Mouse (Mus musculus) intestine, embryonic 16.5 days (tissue): ENCODE data around the gene Pnpla3. TPM values are rescaled to one million over a fixed set of nuclear protein-coding genes. Genes with fewer than 3 reads are reported as not detected.
A peak's percentile ranks its signal among the peaks of the same experiment; 100 is the strongest.

Experiments
- ATAC-seq: fragments of 200-750 bp; cut with Nextera tagmentation; 2 replicates; pipeline ENCODE4 v1.8.0; 2017; ENCODE audit warnings: moderate TSS enrichment, moderate library complexity
- H3K27ac ChIP-seq: fragments of 300-500 bp; sonication (generic); 2 replicates; pipeline ENCODE4 v1.5.1; 2014; ENCODE audit warnings: mild to moderate bottlenecking, low read length
- H3K27me3 ChIP-seq: fragments of 300-500 bp; sonication (generic); replicated peaks from 2 replicates; pipeline ENCODE4 v1.6.1; 2014; ENCODE audit warnings: low read length, control low read depth, mixed read lengths; ENCODE audit not compliant: control insufficient read depth, insufficient read depth
- H3K36me3 ChIP-seq: fragments of 300-500 bp; sonication (generic); 2 replicates; pipeline ENCODE4 v1.6.1; 2014; ENCODE audit warnings: low read length, control low read depth; ENCODE audit not compliant: control insufficient read depth, insufficient read depth
- H3K4me1 ChIP-seq: fragments of 300-500 bp; sonication (generic); 2 replicates; pipeline ENCODE4 v1.6.1; 2014; ENCODE audit warnings: low read length, control low read depth, mixed read lengths; ENCODE audit not compliant: control insufficient read depth, insufficient read depth
- H3K4me2 ChIP-seq: fragments of 300-500 bp; sonication (generic); 2 replicates; pipeline ENCODE4 v1.6.1; 2014; ENCODE audit warnings: low read depth, low read length, control low read depth
- H3K4me3 ChIP-seq: fragments of 300-500 bp; sonication (generic); 2 replicates; pipeline ENCODE4 v1.5.1; 2014; ENCODE audit warnings: mild to moderate bottlenecking, low read length
- H3K9ac ChIP-seq: fragments of 300-500 bp; sonication (generic); 2 replicates; pipeline ENCODE4 v1.6.1; 2014; ENCODE audit warnings: low read depth, low read length
- H3K9me3 ChIP-seq: fragments of 300-500 bp; sonication (generic); 2 replicates; pipeline ENCODE4 v1.6.1; 2016; ENCODE audit warnings: low read length, control low read depth; ENCODE audit not compliant: control insufficient read depth
- WGBS: fragments of 180-500 bp; shearing (Covaris S2); extraction: QIAGEN DNeasy Blood & Tissue Kit; methylation state at CpG from one replicate; pipeline ENCODE4 v1.1.7; 2014; 5-methylcytosine and 5-hydroxymethylcytosine counted together
- polyA plus RNA-seq: library from polyadenylated mRNA; unstranded; fragments of >200 nt; fragmentation: Nextera tagmentation; extraction: Ambion mirVana; gene quantifications from 2 replicates; pipeline ENCODE4 v1.2.1, GENCODE M21; 2015

The Pnpla3 gene
- 0.95 and 1.2 TPM in 2 replicates for polyA plus RNA-seq

- Histone ChIP-seq H3K36me3 (no peaks in the 10 kb centered on the region), H3K27ac (no peak within 1 kb of the TSS), H3K4me2 (peak within 1 kb of the TSS; percentile 100), H3K9ac (peak within 1 kb of the TSS; percentile 70), H3K27me3 (no peaks in the 10 kb centered on the region), H3K4me1 (peaks cover 20% of the 10 kb centered on the region), H3K4me3 (peak within 1 kb of the TSS; percentile 59), H3K9me3 (no peaks in the 10 kb centered on the region)
- ATAC-seq = peak; percentile 98
- WGBS = under 1% methylated on average over 28 of the region's 28 CpGs
Observed at GRCm38 (mm10) chr15:84167600-84167999, at the start of gene Pnpla3. Gene Pnpla3, plus strand, starts transcription at chr15:84167837.

GRCm38 (mm10) chr15:84120612-84121011, 47.0 kb upstream of the Pnpla3 start:
- H3K27ac ChIP-seq = no peak overlapping the region
- H3K4me3 ChIP-seq = no peak overlapping the region
- no peak overlapping the region for H3K4me2 ChIP-seq
- H3K36me3 ChIP-seq = no peaks in the 10 kb centered on the region
- no peaks in the 10 kb centered on the region for H3K9me3 ChIP-seq
- no peaks in the 10 kb centered on the region for H3K27me3 ChIP-seq
- 22% methylated on average over 6 of the region's 6 CpGs for WGBS
- no peak for ATAC-seq
- no peaks in the 10 kb centered on the region for H3K4me1 ChIP-seq
- H3K9ac ChIP-seq = no peak overlapping the region

DNA sequence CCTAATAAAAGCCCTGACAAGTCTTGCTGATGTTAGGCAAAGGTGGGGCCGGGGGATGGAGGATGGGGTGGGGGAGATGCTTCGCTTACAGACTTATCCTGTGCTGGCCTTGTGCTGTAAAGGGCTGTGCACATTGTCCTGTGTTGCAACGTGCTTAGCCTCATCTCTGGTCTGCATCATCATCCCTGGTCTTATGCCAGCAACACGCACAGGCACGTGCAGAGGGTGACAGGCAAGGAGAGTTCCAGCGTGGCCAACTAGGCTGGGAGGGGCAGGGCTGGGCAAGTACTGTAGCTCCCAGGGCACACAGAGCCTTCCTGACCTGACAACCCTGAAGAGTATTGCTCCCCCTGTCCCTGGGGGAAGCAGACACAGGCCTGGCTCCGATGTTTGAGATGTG, 46.6 kb upstream of the Pnpla3 start:
- Histone ChIP-seq H3K9ac (no peak overlapping the region), H3K4me3 (no peak overlapping the region), H3K4me1 (no peaks in the 10 kb centered on the region), H3K9me3 (no peaks in the 10 kb centered on the region), H3K27ac (no peak overlapping the region), H3K36me3 (no peaks in the 10 kb centered on the region), H3K4me2 (no peak overlapping the region), H3K27me3 (no peaks in the 10 kb centered on the region)
- WGBS = 80% methylated on average over 7 of the region's 7 CpGs
- no peak for ATAC-seq

- Histone ChIP-seq H3K9me3 (no peaks in the 10 kb centered on the region), H3K27me3 (no peaks in the 10 kb centered on the region), H3K4me2 (no peak within 1 kb of the TSS), H3K4me3 (no peak within 1 kb of the TSS), H3K9ac (no peak within 1 kb of the TSS), H3K4me1 (no peaks in the 10 kb centered on the region), H3K36me3 (no peaks in the 10 kb centered on the region), H3K27ac (no peak within 1 kb of the TSS)
- no peak for ATAC-seq
- 72% methylated on average over 8 of the region's 8 CpGs for WGBS
Observed at GRCm38 (mm10) chr15:84123075-84123474, 44.6 kb upstream of the Pnpla3 start, which contains the start of gene Pnpla5. Gene Pnpla5, minus strand, starts transcription at chr15:84123175.

- Histone ChIP-seq H3K9ac (no peak overlapping the region), H3K27ac (no peak overlapping the region), H3K36me3 (no peaks in the 10 kb centered on the region), H3K4me3 (no peak overlapping the region), H3K27me3 (no peaks in the 10 kb centered on the region), H3K4me2 (no peak overlapping the region), H3K4me1 (no peaks in the 10 kb centered on the region), H3K9me3 (no peaks in the 10 kb centered on the region)
- no peak for ATAC-seq
- WGBS = 55% methylated on average over 7 of the region's 7 CpGs
Observed at GRCm38 (mm10) chr15:84124086-84124485, 43.6 kb upstream of the Pnpla3 start.

DNA sequence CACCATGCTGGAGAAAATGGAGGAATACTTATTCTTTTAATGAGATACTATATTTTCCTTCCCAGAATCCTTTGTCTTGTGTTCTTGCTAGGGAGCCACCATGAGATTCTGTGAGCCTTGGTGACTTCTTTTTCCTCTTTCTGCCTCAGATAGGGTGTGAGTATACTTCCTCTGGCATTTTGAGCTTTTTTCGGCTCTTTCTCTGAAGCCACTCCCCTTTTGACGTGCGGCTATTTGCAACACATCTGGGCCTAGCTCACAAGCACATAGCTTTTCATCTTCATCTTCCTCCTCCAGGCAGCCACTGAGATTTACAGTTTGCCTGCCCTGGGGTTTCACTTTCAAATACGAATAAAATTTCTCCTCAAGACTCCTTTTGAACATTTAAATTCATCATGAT, 41.2 kb upstream of the Pnpla3 start:
- H3K27me3 ChIP-seq = no peaks in the 10 kb centered on the region
- no peaks in the 10 kb centered on the region for H3K36me3 ChIP-seq
- no peaks in the 10 kb centered on the region for H3K9me3 ChIP-seq
- H3K4me1 ChIP-seq = no peaks in the 10 kb centered on the region
- ATAC-seq = no peak
- no peak overlapping the region for H3K4me2 ChIP-seq
- 69% methylated on average over 4 of the region's 4 CpGs for WGBS
- H3K9ac ChIP-seq = no peak overlapping the region
- no peak overlapping the region for H3K4me3 ChIP-seq
- no peak overlapping the region for H3K27ac ChIP-seq

GRCm38 (mm10) chr15:84126871-84127270, 40.8 kb upstream of the Pnpla3 start:
- Histone ChIP-seq H3K9me3 (no peaks in the 10 kb centered on the region), H3K4me3 (no peak overlapping the region), H3K27ac (no peak overlapping the region), H3K4me1 (no peaks in the 10 kb centered on the region), H3K27me3 (no peaks in the 10 kb centered on the region), H3K4me2 (no peak overlapping the region), H3K36me3 (no peaks in the 10 kb centered on the region), H3K9ac (no peak overlapping the region)
- WGBS = 34% methylated on average over 5 of the region's 5 CpGs
- ATAC-seq = no peak

- no peak overlapping the region for H3K27ac ChIP-seq
- no peak for ATAC-seq
- H3K4me2 ChIP-seq = no peak overlapping the region
- H3K36me3 ChIP-seq = no peaks in the 10 kb centered on the region
- 55% methylated on average over 16 of the region's 16 CpGs for WGBS
- H3K9ac ChIP-seq = no peak overlapping the region
- no peaks in the 10 kb centered on the region for H3K27me3 ChIP-seq
- H3K4me1 ChIP-seq = no peaks in the 10 kb centered on the region
- H3K4me3 ChIP-seq = no peak overlapping the region
- H3K9me3 ChIP-seq = no peaks in the 10 kb centered on the region
Observed at GRCm38 (mm10) chr15:84131096-84131786, 36.4 kb upstream of the Pnpla3 start.

GRCm38 (mm10) chr15:84131971-84132370, 35.7 kb upstream of the Pnpla3 start:
- H3K9me3 ChIP-seq = no peaks in the 10 kb centered on the region

DNA sequence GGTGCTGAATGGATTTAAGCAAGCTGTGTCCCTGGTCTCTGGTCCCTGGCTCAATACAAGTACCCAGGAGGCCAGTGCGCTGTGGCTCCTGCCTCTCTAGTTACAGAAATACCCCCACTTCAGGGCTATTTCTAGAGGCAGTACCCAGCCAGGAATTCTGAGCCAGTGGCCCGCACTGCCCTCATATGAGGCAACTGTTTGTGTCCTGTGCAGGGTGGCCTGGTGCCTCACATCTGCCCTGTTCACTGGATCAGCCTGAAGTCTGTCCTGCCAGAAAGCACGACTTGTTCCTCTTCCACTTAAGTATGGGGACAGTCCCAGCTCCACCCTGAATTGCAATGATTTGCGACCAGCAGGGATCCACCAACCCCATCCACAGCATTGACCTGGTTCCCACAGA, 34.2 kb upstream of the Pnpla3 start:
- no peak for ATAC-seq
- Histone ChIP-seq H3K36me3 (no peaks in the 10 kb centered on the region), H3K4me2 (no peak overlapping the region), H3K27me3 (no peaks in the 10 kb centered on the region), H3K9ac (no peak overlapping the region), H3K9me3 (no peaks in the 10 kb centered on the region), H3K4me1 (no peaks in the 10 kb centered on the region), H3K4me3 (no peak overlapping the region), H3K27ac (no peak overlapping the region)
- WGBS = 62% methylated on average over 4 of the region's 4 CpGs

More at GRCm38 (mm10) chr15:84131971-84132370, 35.7 kb upstream of the Pnpla3 start:
- Histone ChIP-seq H3K4me1 (no peaks in the 10 kb centered on the region), H3K27ac (no peak overlapping the region), H3K9ac (no peak overlapping the region), H3K4me2 (no peak overlapping the region), H3K27me3 (no peaks in the 10 kb centered on the region), H3K36me3 (no peaks in the 10 kb centered on the region), H3K4me3 (no peak overlapping the region)
- WGBS = 94% methylated on average over 7 of the region's 7 CpGs
- no peak for ATAC-seq
